Mouse (Mus musculus) kidney, adult 8-10 months (tissue): ENCODE data around the gene Prkcd.
"Not testable (repeated sequence)": the region's sequence is repeated elsewhere in the genome, so short reads cannot be mapped to it uniquely, and the experiment has no call there.

ENCODE experiments used
- DNase-seq, 2 experiments: peaks; one replicate each; pipeline ENCODE4 v3.0.0; 2022

Gene Prkcd

DNA sequence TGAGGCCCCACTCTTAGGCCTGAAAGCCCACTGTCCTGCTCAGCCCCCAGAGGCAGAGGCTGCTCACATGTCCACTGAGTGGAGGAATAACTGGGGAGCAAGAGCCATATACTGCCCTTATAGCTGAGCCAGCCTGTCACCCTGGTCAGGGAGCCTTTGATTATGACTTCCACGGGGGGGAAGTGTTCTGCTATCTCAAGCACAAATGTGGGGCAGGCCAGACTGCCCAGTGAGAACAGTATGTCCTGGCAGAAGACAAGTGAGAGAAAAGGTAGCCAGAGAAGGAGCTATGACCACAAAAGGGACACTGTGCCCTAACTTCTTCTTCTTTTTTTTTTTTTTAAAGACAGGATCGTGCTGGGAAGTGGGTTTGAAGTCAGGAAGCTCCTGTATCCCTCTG, 28.9 kb downstream of the Prkcd start:
- no peak for DNase-seq

DNA sequence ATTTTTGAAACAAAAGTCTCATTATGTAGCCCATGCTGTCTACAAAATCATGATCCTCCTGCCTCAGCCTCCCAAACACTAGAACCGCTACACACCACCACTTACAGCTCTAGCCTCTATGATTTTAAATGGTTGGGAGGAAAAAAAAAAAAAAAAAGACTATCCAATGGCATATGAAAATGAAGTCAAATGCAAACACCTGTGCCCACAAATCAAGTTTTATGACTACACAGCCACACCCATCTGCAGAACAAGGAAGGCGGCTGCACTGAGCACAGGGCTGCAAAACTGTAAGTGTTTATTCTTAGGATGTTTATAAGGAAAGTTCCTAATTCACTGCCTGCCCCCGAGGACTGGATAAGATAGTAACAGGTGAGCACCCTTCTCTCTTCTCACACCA, 29.6 kb downstream of the Prkcd start:
- no peak for DNase-seq

DNA sequence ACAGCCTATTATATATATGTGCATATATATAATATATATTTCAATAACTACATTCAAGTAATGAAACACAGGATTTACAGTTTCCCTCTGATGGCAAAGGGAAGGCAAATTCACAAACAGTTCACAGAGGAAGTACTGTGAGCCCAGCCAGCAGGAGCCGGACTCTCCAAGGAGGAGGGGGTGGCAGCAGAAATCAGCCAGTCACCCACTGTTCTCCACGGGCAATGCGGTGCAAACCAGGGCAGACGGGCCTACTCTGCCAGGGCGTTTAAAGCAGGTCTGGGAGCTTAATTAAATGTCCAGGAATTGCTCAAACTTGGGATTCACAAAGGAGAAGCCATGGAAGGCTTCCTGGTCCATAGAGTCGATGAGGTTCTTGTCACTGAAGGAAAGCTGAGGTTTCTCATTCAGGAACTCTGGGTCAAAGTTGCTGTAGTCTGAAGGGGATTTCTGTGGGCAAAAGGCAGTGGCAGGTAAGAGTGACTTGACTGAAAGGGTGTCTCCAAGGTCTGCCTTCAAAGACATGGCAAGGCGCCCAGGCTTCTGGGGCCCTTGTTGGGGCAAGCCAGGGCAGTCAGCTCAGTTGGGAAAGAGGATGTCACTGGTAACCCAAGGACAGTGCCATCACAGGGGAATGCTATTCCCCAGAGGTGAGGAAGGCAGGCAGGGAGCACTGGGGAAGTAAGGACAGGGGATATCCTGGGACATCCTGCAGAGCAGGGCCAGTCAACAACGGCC, 30.3 kb downstream of the Prkcd start:
- DNase-seq, result no peak

DNA sequence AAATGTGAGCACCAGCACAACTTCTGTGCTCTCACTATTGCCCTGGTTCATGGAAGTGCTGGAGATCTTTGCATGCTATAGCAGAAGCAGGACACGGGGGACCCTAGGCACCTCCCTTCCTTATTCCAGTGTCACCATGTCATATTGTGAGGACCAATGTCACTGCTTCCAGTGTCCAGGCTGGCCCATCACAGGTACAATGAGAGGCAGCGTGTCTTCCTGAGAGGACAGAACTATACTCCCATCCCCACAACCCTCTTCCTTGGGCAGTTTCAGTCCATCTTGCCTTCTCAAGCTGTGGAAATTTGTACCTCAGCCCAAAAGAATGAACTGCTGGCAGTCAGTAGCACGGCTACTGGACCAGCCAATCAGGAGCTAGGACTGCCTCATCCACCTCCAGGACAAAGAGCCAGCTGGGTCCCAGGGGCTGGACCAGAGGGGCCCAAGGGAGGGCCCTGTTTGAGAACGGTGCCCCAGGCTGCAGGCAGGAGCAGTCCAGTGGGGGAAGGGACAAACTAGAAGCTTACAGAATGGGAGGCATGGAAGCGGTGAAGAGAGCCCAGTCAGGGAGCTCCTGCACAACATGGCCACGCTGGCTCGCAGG, 31.8 kb downstream of the Prkcd start:
- no peak for DNase-seq

DNA sequence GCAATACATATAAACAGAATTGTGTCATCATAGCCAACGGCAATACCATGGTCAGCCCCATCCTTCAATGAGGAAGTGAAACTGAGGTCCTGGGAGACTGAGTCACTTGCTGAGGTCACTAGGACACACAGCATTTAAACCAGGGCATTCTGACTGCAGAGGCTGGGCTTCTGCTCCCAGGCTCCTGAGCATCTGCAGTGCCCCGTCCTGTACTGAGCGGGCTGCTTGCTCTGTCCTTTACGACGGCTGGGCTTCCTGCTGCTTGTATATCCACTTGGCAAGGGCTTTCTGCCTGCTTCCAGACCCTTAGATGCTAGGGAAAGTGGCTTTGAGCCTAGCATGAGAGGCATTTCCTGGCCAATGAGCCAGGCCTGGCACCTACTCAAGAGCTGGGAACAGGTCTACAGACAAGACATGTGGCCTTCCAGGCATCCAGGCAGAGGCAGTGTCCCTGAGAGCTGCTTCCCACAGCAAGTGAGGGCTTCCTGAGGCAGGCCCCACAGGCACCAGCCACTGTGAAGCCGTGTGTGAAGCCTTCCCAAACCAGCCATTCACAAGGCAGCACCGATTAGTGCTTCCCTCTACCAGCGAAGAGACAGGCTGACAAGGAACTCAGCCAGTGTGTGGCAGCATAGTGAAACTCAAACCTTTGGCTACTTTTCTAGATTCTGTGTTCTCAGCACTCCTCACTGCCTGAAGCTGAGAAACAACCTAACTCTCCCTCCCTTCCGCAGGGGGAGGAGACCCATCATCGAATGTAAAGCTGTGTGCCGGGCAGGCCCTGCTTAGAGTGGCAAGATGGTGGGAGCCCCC, 32.5 kb downstream of the Prkcd start:
- peak; percentile 50 to 52 for DNase-seq

DNA sequence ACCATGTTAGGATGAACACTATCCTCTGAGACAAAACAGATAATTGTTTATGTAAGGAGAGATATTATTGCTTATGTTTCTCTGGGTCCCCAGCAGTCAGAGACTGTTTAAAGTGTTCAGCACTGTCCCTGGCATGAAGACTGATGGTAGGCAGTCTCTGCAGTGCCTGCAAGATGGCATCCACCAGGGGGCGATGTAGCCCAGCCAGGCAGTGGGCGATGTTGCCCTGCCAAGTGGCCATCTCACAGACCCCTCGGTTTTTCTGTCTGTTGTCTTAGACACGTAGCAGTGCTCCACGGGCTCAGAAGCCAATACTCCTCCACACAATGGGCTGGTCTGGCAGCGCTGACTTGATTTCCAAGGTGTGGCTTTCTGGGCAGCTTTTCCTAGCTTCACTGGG, 34.6 kb downstream of the Prkcd start:
- peak; percentile 58 to 81 for DNase-seq

DNA sequence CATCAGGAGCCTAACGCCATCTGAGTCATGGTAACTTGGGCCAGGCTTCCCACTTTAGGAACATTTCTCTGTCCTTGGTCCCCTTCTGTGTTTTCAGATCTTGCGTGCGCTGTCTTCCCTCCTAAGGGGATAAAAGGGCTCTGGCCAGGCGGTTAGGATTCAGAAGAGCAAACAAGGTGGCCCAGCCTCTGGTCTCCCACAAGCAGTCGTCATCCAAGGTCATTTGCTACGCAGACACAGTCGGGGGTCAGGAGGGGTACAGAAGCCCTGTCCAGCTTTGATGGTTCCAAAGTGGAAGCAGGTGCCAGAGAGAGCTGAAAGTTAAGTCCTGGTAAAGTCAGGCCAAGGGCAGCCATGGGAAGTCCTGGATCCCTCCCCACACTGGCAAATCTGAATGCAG, 35.1 kb downstream of the Prkcd start:
- no peak for DNase-seq

DNA sequence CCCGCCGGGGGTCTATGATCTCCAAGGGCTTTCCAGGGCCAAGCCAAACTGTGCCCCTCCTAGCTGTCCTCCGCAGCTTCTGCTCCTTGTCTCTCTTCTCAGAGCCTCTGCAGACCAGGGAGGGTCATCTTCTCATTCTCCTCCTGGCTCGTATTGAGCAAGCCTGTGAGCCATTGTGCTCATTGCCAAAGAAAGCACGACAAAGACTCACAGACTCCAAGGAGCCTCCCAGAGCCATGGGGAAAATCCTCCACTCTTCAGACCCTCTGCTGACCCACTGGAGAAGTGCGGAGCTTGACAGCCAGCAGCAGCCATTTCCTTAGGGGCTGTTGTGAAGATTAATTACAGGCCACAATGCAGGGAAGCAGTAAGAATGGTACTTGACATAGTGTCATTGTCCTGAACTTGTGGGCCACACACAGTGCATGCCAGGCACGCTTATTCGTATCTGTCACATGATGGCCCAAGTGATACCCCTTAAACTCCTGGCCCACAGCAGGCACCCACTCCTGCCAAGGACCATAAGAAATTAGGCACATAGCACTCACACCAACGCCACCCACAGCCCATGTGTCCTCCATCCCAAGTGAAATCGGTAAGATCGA, 35.9 kb downstream of the Prkcd start:
- no peak for DNase-seq

DNA sequence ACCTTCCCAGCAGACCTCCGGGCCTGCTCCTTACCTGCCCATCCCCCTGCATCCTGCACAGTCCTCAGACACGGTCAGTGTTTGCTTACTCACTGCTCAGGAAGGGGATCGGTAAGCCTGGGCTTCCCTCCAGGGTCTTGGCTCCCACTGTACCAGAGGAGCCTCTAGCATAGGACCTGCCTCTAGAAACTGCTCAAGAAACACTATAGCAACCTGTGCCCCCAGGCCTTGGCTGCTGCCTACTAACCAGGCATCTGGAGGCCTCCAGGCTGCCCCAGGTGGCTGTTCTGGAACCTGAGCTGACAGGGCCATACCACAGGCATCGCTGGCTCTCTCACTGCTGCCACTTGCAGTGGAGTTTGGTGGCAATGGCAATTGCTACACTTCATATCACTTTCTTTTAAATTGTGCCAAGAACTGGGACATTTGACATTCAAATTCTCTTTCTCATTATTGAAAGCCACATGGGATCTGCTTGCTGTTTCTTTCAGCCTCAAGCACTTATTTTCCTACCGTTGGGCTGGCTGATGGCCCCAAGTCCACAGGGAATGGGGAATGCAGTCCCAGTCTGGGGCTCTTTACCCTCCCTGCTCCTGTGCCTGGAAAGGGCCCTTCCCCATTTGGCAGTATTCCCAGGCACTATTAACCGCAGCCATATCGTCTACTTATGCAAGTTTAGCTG, 39.1 kb downstream of the Prkcd start:
- no peak for DNase-seq

DNA sequence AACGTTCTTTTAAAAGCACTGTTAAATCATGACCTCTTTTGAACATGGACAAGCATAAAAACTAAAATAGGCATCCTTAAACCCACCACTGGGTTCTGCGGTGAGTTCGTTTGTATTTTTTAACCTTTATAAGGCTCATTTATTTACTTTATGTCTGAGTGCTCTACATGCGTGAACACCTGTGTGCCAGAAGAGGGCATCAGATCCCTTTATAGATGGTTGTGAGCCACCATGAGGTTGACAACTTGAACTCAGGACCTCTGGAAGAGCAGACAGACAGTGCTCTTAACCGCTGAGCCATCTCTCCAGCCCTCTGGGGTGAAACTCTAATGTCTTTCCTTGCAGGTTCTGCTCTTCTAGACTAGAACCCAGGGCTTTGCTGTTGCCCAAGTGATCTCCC, 40.7 kb downstream of the Prkcd start:
- no peak for DNase-seq

DNA sequence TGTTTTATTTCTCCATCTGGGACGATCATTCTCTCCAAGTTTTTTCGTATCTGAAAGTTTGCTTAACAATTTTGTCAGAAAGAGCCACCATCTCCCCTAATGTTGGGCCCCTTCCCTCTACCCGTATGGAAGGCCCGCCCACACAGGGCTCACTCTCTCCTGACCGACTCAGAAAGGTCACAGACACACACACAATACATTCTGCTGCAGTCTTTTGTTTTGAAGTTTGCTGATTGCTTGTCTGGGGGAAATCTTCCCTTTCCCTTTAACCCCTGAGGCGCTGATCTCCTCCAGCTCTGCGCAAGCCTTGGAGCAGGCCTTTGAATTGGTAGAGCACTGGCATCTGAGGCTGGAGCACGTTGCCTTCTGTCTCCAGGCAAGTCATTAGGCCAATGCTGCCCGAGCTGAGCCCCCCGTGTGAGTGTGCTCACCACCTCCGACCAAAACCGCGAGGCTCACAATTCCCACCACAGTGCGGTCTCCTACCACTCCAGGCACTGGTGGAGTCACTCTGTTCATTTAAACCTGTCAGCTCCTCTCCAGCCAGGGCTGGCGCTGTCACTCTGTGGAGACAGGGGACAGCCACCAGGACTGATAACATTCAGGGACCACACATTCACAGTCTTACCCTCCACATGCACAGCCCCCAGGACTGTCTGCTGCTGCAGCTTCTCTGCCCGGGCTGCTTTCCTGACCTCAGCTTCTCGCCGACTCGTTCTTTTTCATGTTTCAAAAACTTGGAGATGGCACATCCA, 41.3 kb downstream of the Prkcd start:
- DNase-seq, result no peak

DNA sequence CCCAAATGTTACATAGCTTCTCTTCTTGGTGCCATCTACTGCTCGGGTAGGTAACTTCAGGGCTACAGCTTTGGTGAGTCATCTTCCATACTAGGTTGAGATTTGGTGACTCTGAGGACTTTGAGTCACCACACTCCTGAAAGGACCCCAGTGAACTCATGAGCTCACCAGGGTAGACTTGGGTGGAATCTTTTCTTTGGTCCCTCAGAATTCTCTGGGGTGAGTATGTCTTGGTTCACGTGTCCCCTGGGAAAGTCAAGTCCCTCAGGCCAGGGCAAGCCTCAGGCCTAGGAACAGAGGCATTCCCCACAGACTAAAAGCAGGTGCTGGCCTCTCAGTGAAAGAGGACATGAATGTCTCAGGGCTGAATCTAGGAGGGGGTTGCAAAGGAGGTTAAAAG, 41.9 kb downstream of the Prkcd start:
- no peak for DNase-seq

DNA sequence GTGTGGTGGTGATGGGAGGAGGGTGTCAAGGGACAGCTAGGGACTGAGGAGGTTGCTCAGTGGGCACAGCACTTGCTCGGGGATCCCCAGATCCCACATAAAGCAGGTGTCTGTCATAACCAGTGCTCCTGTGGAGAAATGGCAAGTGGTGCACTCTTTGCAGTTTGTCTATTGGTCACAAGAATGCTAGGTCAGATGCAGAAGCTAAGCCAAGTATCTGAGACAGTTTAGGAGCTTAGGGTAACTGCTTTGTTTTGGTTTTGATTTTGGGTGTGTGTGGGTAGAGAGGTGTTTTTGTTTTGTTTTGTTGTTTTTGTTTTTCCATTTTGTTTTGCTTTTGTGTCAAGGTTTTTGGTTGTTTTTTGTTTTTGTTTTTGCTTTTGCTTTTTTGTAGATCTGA, 44.8 kb downstream of the Prkcd start:
- no peak for DNase-seq

DNA sequence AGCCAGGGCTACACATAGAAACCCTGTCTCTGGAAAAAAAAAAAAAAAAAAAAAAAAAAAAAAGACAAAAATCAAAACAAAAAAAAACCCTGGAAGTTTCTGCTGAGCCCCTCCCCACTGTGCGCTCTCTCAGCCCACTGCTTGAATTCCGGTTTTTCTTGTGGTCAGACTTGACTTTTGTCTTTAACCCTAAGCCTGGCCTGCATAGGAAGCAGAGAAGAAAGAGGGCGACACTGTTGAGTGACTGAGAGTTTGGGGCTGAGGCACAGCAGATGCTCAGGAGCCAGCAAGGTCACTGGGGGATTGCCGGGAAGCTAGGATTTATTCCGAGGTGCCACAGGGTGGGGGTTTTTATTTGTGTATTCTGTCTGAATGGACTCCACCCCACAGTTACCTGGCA, 46.1 kb downstream of the Prkcd start:
- DNase-seq, result no peak

DNA sequence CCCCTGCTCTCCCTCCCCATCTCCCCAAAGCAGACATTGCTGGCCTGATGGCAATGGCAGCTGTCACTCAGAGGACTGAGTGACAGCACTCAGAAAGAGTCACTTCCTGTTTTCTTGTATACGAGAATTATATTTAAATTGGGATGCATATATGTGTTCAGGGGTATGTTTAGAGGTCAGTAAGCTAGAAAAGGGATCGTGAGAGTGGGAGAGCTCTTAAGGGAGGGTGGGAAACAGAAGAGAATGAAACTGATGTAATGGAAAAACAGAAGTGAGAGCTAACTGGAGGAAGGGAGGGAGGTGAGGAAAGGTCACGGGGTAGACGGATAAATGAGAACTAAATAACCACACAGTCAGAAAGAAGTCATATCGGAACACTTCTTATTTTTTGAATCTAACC, 46.8 kb downstream of the Prkcd start:
- DNase-seq, result no peak

DNA sequence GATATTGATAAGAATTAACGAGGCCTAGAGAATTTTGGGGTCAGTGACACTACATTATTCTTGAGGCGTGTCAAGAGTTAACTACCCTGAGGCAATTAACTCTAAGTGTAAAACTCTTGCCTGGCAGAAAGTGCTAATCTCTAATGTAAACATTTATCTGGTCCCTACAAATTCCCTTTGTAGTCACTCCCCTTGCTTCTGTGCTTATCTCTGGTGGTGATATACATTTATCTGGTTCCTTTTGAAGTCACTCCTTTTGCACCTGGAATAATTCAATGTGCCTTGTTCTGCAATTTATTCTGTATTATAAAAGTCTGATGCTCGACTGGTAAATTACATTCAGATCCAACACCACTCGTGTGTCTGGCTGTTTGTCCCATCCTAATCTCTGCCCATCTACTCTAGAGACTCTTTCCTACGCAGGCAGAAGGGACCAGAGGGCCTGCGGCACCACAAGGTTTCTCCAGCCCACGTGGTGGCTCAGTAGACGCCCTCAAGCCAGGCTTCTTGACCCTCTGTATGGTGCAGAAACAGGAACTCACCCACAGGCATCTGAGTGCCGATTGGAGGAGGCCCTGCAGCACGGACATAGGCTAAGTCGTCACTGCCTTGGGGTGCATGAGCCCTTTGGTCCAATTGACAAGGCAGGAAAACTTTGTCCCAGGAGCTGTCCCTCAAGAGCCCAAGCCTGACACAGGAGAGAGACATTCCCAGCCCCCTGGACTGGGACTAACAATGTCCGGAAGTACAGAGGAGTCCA, 48.5 kb downstream of the Prkcd start:
- DNase-seq, result not testable (repeated sequence)

DNA sequence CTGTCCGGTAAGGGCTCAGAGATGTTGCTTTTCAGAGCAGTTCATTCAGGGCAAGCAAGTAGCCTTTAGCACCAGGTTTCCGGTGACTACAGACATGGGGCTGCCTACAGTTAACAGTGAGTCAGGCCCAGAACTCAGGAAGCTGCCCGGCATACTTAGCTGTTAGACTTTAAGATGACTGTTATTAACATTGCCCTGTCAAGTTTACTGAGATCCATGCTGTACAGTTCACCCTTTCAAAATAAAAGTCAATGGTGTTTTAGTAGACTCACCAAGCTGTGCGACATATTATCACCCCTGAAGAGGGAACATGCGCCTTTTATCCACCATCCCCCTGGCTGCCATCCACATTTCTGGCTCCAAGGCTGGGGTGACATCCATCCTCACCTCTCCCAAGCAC, 49.8 kb downstream of the Prkcd start:
- no peak for DNase-seq

DNA sequence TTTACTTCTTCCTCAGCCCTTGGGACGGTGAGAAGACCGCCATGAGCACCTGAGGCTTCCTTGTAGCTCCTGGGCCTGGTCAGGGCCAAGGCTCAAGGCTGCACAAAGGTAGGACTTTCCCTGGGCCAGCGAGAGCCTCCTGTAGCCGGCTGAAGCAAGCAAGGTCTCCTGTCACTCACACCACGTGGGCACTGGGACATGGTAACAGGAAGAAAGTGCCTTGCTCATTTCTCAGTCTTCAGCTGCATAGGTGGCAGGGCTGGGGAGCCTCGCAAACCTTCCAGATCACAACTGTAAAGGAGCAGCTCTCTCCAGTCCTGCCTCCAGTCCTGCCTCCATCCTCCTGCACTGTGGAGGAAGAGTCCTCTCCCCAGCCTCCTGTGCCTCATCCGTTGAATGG, 50.2 kb downstream of the Prkcd start:
- no peak for DNase-seq

DNA sequence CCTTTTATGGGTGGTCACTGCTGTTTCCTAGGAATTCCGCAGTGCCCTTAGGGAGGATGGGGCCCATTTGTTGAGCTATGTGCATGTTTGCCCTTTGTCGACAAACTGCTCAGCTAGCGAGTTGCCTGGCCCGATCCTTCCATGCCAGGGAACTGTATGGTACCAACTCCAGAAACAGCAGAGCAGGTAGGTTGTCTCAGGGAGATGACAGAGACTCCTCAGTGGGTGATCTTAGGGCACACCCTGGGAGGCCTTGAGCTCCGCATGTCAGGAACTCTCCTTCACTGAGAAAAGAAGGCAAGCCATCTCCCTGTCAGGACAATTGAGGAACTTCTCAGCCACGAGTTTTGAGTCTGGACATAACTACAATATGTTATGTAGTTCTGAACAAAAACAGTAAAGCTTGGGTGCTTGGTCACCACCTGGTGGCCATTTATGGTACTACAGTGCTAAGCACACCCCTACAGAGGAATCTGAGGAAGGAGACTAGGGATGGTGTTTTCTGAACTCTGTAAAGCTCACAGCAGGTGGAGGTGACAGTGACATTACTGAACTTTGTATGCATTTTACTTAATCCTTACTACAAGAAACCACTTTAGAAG, 51.9 kb downstream of the Prkcd start:
- peak; percentile 67 to 85 for DNase-seq

DNA sequence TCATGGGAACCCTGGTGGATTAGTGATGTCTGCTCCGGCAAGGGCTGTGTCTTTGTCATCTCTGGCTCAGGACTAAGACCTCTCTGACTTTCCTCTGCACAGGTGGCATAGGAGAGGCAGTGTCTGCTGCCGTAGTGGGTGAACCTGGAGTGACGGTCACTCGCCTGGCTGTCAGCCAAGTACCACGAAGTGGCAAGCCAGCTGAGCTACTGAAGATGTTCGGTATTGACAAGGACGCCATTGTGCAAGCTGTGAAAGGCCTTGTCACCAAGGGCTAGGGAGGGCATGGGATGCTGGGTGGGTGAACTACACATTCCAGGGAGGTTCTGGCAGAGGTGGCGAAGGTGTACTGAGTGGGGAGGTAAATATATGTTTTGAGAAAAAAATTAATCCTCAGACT, 52.8 kb downstream of the Prkcd start:
- no peak for DNase-seq

DNA sequence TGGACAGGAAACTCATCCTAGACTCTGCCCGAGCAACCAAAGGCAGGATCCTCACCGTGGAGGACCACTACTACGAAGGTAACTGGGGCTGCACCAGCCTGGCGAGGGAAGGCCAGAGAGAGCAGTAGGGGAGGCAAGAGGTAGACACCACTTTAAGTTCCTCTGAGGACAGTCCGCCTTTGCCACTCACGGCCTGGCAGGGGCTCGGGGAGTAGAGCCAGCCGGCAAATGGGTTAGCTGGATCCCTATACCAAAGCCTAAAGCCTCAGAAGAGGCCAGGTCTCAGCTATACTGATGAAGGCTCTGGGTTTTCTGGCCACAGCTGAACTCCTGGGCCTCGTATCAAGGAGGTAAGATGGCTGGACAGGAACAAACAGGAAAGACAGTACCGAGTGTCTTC, 53.8 kb downstream of the Prkcd start:
- DNase-seq, result no peak
